Comparison of ENCODE assay signal across 10 mouse cellular contexts in genomic region chr7:99538421-99538820, GRCm38 (mm10). TPM values are rescaled to one million over a fixed set of nuclear protein-coding genes. Genes with fewer than 3 reads are reported as not detected.
DNase-seq lines count a peak whose midpoint lies in the region; ATAC-seq and TF ChIP-seq lines count a peak whose summit lies in the region.
"Had no signal": no experiment of that assay in that cellular context is flagged by ENCODE, and none has a peak within 500 bp of the region (broad histone marks: within the 10 kb centered on the region; RNA-seq: fewer than 3 reads in every experiment).

No protein-coding gene starts in this region.

- H3K9ac ChIP-seq in neural tube, embryonic 15.5 days (replicated peaks) = 0 out of 2 replicates have a peak overlapping the region, but pooled peaks have one; percentile 75

- no peaks in the 10 kb centered on the region for H3K9me3 ChIP-seq in limb, embryonic 10.5 days (replicated peaks)
- H3K9me3 ChIP-seq in neural tube, embryonic 15.5 days (replicated peaks) = no peaks in the 10 kb centered on the region

- H3K36me3 ChIP-seq in kidney, adult 2 months (ENCODE audit: control insufficient read depth, insufficient read depth, low read length) = no peaks in the 10 kb centered on the region
- no peaks in the 10 kb centered on the region for H3K36me3 ChIP-seq in limb, embryonic 10.5 days
- H3K36me3 ChIP-seq in neural tube, embryonic 15.5 days = peaks cover 4% of the 10 kb centered on the region

- H3K4me1 ChIP-seq in kidney, adult 2 months (ENCODE audit: control insufficient read depth, insufficient read depth, low read length) = peaks cover 20% of the 10 kb centered on the region
- peaks cover 76% of the 10 kb centered on the region for H3K4me1 ChIP-seq in limb, embryonic 10.5 days
- H3K4me1 ChIP-seq in neural tube, embryonic 15.5 days = peaks cover 76% of the 10 kb centered on the region

- H3K4me3 ChIP-seq in kidney, adult 2 months (ENCODE audit: insufficient read depth, low read depth, low read length) = no peak overlapping the region
- H3K4me3 ChIP-seq in limb, embryonic 10.5 days = no peak overlapping the region
- H3K4me3 ChIP-seq in neural tube, embryonic 15.5 days (replicated peaks) = peak overlapping the region; percentile 66

- H3K27ac ChIP-seq in kidney, adult 2 months (ENCODE audit: insufficient read depth, low read depth, low read length) = peak overlapping the region; percentile 33
- peak overlapping the region; percentile 6; the same call in 1 of the 2 replicates for H3K27ac ChIP-seq in limb, embryonic 10.5 days
- no peak overlapping the region for H3K27ac ChIP-seq in neural tube, embryonic 15.5 days (replicated peaks)

- DNase-seq in kidney, adult 2 months = peak; percentile 47
- DNase-seq in kidney, postnatal 10 days = no peak
- peak; percentile 40 for DNase-seq in testis, postnatal 10 days (ENCODE audit: low spot score)
- DNase-seq in testis, postnatal 14 days (ENCODE audit: low spot score) = no peak
- no peak for DNase-seq in limb, embryonic 10.5 days (ENCODE audit: low spot score)
- no peak for DNase-seq in embryo, embryonic 10.5 days (ENCODE audit: low spot score)
- DNase-seq in urinary bladder, postnatal 10 days (ENCODE audit: low spot score) = no peak
- DNase-seq: gastrocnemius, postnatal 25 days had no signal

- 41% methylated on average over 4 of the region's 4 CpGs for WGBS in kidney, adult 2 months
- 66% methylated on average over 4 of the region's 4 CpGs for WGBS in limb, embryonic 10.5 days
- 77% methylated on average over 4 of the region's 4 CpGs for WGBS in neural tube, embryonic 15.5 days

- H3K27me3 ChIP-seq in kidney, adult 2 months (replicated peaks; ENCODE audit: control insufficient read depth, insufficient read depth, low read length) = no peaks in the 10 kb centered on the region
- H3K27me3 ChIP-seq in limb, embryonic 10.5 days (ENCODE audit: low read depth, poor library complexity, severe bottlenecking) = no peaks in the 10 kb centered on the region
- no peaks in the 10 kb centered on the region for H3K27me3 ChIP-seq in neural tube, embryonic 15.5 days (replicated peaks)
- H3K27me3 ChIP-seq: CH12.LX had no signal

- peak overlapping the region; percentile 83 for H3K4me2 ChIP-seq in neural tube, embryonic 15.5 days

- no peak for ATAC-seq in neural tube, embryonic 15.5 days (ENCODE audit: low FRiP score)

- no peak for TF ChIP-seq POLR2A in kidney, adult 2 months (IDR thresholded peaks at IDR 0.05; ENCODE audit: low read depth, low read length)

- no peak for TF ChIP-seq CTCF in kidney, adult 2 months (conservative IDR thresholded peaks at IDR 0.05; ENCODE audit: insufficient read depth, insufficient read length, low read depth, low read length)

RNA-seq across cellular contexts. Expression of gene Arrb1, which starts 3.2 kb away (rescaled TPM):
- 47.1 and 48.8 TPM in 2 replicates for polyA plus RNA-seq in kidney, adult 2 months (2012; rRNA removed)
- polyA plus RNA-seq in limb, embryonic 10.5 days (2016; fragmentation: Nextera tagmentation; extraction: Ambion mirVana) = 8.8 and 10.0 TPM in 2 replicates
- polyA plus RNA-seq in neural tube, embryonic 15.5 days (2015; fragmentation: Nextera tagmentation; extraction: Ambion mirVana) = 15.1 and 16.6 TPM in 2 replicates

RNA-seq across cellular contexts. Expression of gene Rps3, which starts 54.9 kb away (rescaled TPM):
- 240 and 386 TPM in 2 replicates for polyA plus RNA-seq in kidney, adult 2 months (2012; rRNA removed)
- polyA plus RNA-seq in limb, embryonic 10.5 days (2016; fragmentation: Nextera tagmentation; extraction: Ambion mirVana) = 745 and 824 TPM in 2 replicates
- polyA plus RNA-seq in neural tube, embryonic 15.5 days (2015; fragmentation: Nextera tagmentation; extraction: Ambion mirVana) = 412 and 499 TPM in 2 replicates

Comparison
In these comparisons a context has a peak if more than half of its experiments do, and no peak if none do; other contexts are left out.
1. DNase-seq: peak in kidney, adult 2 months (single experiment) and testis, postnatal 10 days (single experiment); none in kidney, postnatal 10 days (single experiment), testis, postnatal 14 days (single experiment), limb, embryonic 10.5 days (single experiment), embryo, embryonic 10.5 days (single experiment) and urinary bladder, postnatal 10 days (single experiment).